Mouse (Mus musculus) hindbrain, embryonic 13.5 days (tissue): ENCODE results near the gene Scn10a. TPM values are rescaled to one million over a fixed set of nuclear protein-coding genes. Genes with fewer than 3 reads are reported as not detected.

ENCODE experiments used
- ATAC-seq: fragments of 200-750 bp; cut with Nextera tagmentation; 2 replicates; pipeline ENCODE4 v1.8.0; 2017; ENCODE audit warnings: moderate TSS enrichment; ENCODE audit not compliant: low FRiP score
- H3K27ac ChIP-seq: fragments of 300-500 bp; sonication (generic); 2 replicates; pipeline ENCODE4 v1.5.1; 2015; ENCODE audit warnings: inconsistent platforms, mild to moderate bottlenecking, moderate library complexity
- H3K27me3 ChIP-seq: fragments of 300-500 bp; sonication (generic); 2 replicates; pipeline ENCODE4 v1.6.1; 2015; ENCODE audit warnings: mild to moderate bottlenecking, inconsistent platforms
- H3K36me3 ChIP-seq: fragments of 300-500 bp; sonication (generic); 2 replicates; pipeline ENCODE4 v1.6.1; 2015; ENCODE audit warnings: mild to moderate bottlenecking, inconsistent platforms
- H3K4me1 ChIP-seq: fragments of 300-500 bp; sonication (generic); replicated peaks from 2 replicates; pipeline ENCODE4 v1.6.1; 2015; ENCODE audit warnings: inconsistent platforms
- H3K4me2 ChIP-seq: fragments of 300-500 bp; sonication (generic); 2 replicates; pipeline ENCODE4 v1.6.1; 2015; ENCODE audit warnings: inconsistent platforms, mild to moderate bottlenecking, moderate library complexity
- H3K4me3 ChIP-seq: fragments of 300-500 bp; sonication (generic); 2 replicates; pipeline ENCODE4 v1.5.1; 2015; ENCODE audit warnings: mild to moderate bottlenecking, inconsistent platforms
- H3K9ac ChIP-seq: fragments of 300-500 bp; sonication (generic); 2 replicates; pipeline ENCODE4 v1.6.1; 2015; ENCODE audit warnings: mild to moderate bottlenecking, inconsistent platforms
- H3K9me3 ChIP-seq: fragments of 300-500 bp; sonication (generic); 2 replicates; pipeline ENCODE4 v1.6.1; 2016; ENCODE audit warnings: inconsistent platforms
- WGBS: fragments of 180-500 bp; shearing (Covaris S2); methylation state at CpG from one replicate; pipeline ENCODE4 v1.1.7; 2015; 5-methylcytosine and 5-hydroxymethylcytosine counted together
- polyA plus RNA-seq: library from polyadenylated mRNA; unstranded; fragments of >200 nt; fragmentation: Nextera tagmentation; extraction: Ambion mirVana; gene quantifications from 2 replicates; pipeline ENCODE4 v1.2.1, GENCODE M21; 2015

The Scn10a gene
- polyA plus RNA-seq, 1 experiment from 2014 or later: 2.2 TPM

GRCm38 (mm10) chr9:119706700-119707099 lies 12.4 kb downstream of the Scn10a start:
- WGBS: 17% methylated on average over 6 of the region's 6 CpGs
- H3K4me2 ChIP-seq: no peak overlapping the region
- no peaks in the 10 kb centered on the region for H3K36me3 ChIP-seq
- no peak overlapping the region for H3K4me3 ChIP-seq
- H3K9me3 ChIP-seq: no peaks in the 10 kb centered on the region
- peaks cover 12% of the 10 kb centered on the region; the same call in 1 of the 2 replicates for H3K27me3 ChIP-seq
- H3K27ac ChIP-seq: no peak overlapping the region
- H3K9ac ChIP-seq: no peak overlapping the region
- ATAC-seq: no peak
- H3K4me1 ChIP-seq: no peaks in the 10 kb centered on the region

- 71% methylated on average over 7 of the region's 7 CpGs for WGBS
- Histone ChIP-seq H3K4me1 (0 out of 2 replicates have a peak, but pooled peaks cover 5% of the 10 kb centered on the region), H3K4me3 (no peak overlapping the region)
Observed at GRCm38 (mm10) chr9:119691505-119691904, 27.6 kb downstream of the Scn10a start.

GRCm38 (mm10) chr9:119691001-119691400 lies 28.1 kb downstream of the Scn10a start:
- Histone ChIP-seq H3K27ac (no peak overlapping the region), H3K36me3 (no peaks in the 10 kb centered on the region), H3K4me2 (no peak overlapping the region), H3K27me3 (no peaks in the 10 kb centered on the region), H3K9me3 (no peaks in the 10 kb centered on the region), H3K4me1 (0 out of 2 replicates have a peak, but pooled peaks cover 5% of the 10 kb centered on the region), H3K4me3 (no peak overlapping the region), H3K9ac (no peak overlapping the region)
- WGBS: 84% methylated on average over 8 of the region's 8 CpGs
- ATAC-seq: no peak

More at GRCm38 (mm10) chr9:119691505-119691904, 27.6 kb downstream of the Scn10a start:
- no peaks in the 10 kb centered on the region for H3K36me3 ChIP-seq
- H3K27me3 ChIP-seq: no peaks in the 10 kb centered on the region
- no peak overlapping the region for H3K27ac ChIP-seq
- no peak overlapping the region for H3K9ac ChIP-seq
- H3K9me3 ChIP-seq: no peaks in the 10 kb centered on the region
- no peak for ATAC-seq
- no peak overlapping the region for H3K4me2 ChIP-seq

- ATAC-seq: no peak
- no peaks in the 10 kb centered on the region for H3K36me3 ChIP-seq
- WGBS: 83% methylated on average over 8 of the region's 8 CpGs
- no peak overlapping the region for H3K4me3 ChIP-seq
- H3K9ac ChIP-seq: no peak overlapping the region
- no peaks in the 10 kb centered on the region for H3K9me3 ChIP-seq
- no peak overlapping the region for H3K27ac ChIP-seq
- H3K4me2 ChIP-seq: no peak overlapping the region
- no peaks in the 10 kb centered on the region for H3K27me3 ChIP-seq
- 0 out of 2 replicates have a peak, but pooled peaks cover 5% of the 10 kb centered on the region for H3K4me1 ChIP-seq
Observed at GRCm38 (mm10) chr9:119687893-119688292, 31.2 kb downstream of the Scn10a start.

GRCm38 (mm10) chr9:119686187-119686586 lies 32.9 kb downstream of the Scn10a start:
- no peak for ATAC-seq
- Histone ChIP-seq H3K27me3 (no peaks in the 10 kb centered on the region), H3K27ac (no peak overlapping the region), H3K4me2 (no peak overlapping the region), H3K36me3 (no peaks in the 10 kb centered on the region), H3K9me3 (no peaks in the 10 kb centered on the region), H3K4me3 (no peak overlapping the region), H3K9ac (no peak overlapping the region), H3K4me1 (0 out of 2 replicates have a peak, but pooled peaks cover 5% of the 10 kb centered on the region)
- over 99% methylated on average over 8 of the region's 8 CpGs for WGBS

- Histone ChIP-seq H3K27ac (no peak overlapping the region), H3K36me3 (no peaks in the 10 kb centered on the region), H3K4me3 (no peak overlapping the region), H3K27me3 (no peaks in the 10 kb centered on the region), H3K9me3 (no peaks in the 10 kb centered on the region), H3K4me1 (no peaks in the 10 kb centered on the region), H3K9ac (no peak overlapping the region), H3K4me2 (no peak overlapping the region)
- no peak for ATAC-seq
- WGBS: 85% methylated on average over 3 of the region's 3 CpGs
Observed at GRCm38 (mm10) chr9:119680896-119681295, 38.2 kb downstream of the Scn10a start.

GRCm38 (mm10) chr9:119664109-119664508 lies 55.0 kb downstream of the Scn10a start:
- H3K27ac ChIP-seq: no peak overlapping the region
- no peaks in the 10 kb centered on the region for H3K4me1 ChIP-seq
- ATAC-seq: no peak
- H3K4me2 ChIP-seq: no peak overlapping the region
- H3K9ac ChIP-seq: no peak overlapping the region
- no peak overlapping the region for H3K4me3 ChIP-seq
- H3K9me3 ChIP-seq: no peaks in the 10 kb centered on the region
- H3K36me3 ChIP-seq: no peaks in the 10 kb centered on the region
- 89% methylated on average over 1 of the region's 1 CpGs for WGBS
- no peaks in the 10 kb centered on the region for H3K27me3 ChIP-seq

- no peak for ATAC-seq
- no peaks in the 10 kb centered on the region for H3K9me3 ChIP-seq
- no peaks in the 10 kb centered on the region for H3K36me3 ChIP-seq
- H3K27ac ChIP-seq: no peak overlapping the region
- no peaks in the 10 kb centered on the region for H3K27me3 ChIP-seq
- 74% methylated on average over 6 of the region's 6 CpGs for whole genome bisulfite sequencing
- no peak overlapping the region for H3K4me2 ChIP-seq
- H3K4me1 ChIP-seq: peaks cover 5% of the 10 kb centered on the region; the same call in 1 of the 2 replicates
- H3K4me3 ChIP-seq: no peak overlapping the region
- H3K9ac ChIP-seq: no peak overlapping the region
Observed at GRCm38 (mm10) chr9:119656111-119656510, 63.0 kb downstream of the Scn10a start.

- H3K9me3 ChIP-seq: no peaks in the 10 kb centered on the region
- no peak overlapping the region for H3K9ac ChIP-seq
- H3K4me1 ChIP-seq: peaks cover 5% of the 10 kb centered on the region; the same call in 1 of the 2 replicates
- no peak overlapping the region for H3K4me3 ChIP-seq
- H3K4me2 ChIP-seq: no peak overlapping the region
- H3K27ac ChIP-seq: no peak overlapping the region
- no peaks in the 10 kb centered on the region for H3K36me3 ChIP-seq
- ATAC-seq: no peak
- H3K27me3 ChIP-seq: 0 out of 2 replicates have a peak, but pooled peaks cover 3% of the 10 kb centered on the region
- 73% methylated on average over 5 of the region's 5 CpGs for WGBS
Observed at GRCm38 (mm10) chr9:119653758-119654157, 65.4 kb downstream of the Scn10a start.

GRCm38 (mm10) chr9:119646942-119647547 lies 72.1 kb downstream of the Scn10a start:
- WGBS: 60% methylated on average over 8 of the region's 8 CpGs
- H3K27me3 ChIP-seq: 0 out of 2 replicates have a peak, but pooled peaks cover 7% of the 10 kb centered on the region
- no peak overlapping the region for H3K27ac ChIP-seq
- no peak overlapping the region for H3K4me2 ChIP-seq
- H3K4me3 ChIP-seq: no peak overlapping the region
- no peak overlapping the region for H3K9ac ChIP-seq
- no peaks in the 10 kb centered on the region for H3K9me3 ChIP-seq
- H3K36me3 ChIP-seq: no peaks in the 10 kb centered on the region
- H3K4me1 ChIP-seq: no peaks in the 10 kb centered on the region
- no peak for ATAC-seq

- WGBS: 92% methylated on average over 6 of the region's 6 CpGs
- no peak overlapping the region for H3K27ac ChIP-seq
- no peaks in the 10 kb centered on the region for H3K9me3 ChIP-seq
- H3K27me3 ChIP-seq: 0 out of 2 replicates have a peak, but pooled peaks cover 4% of the 10 kb centered on the region
- H3K4me2 ChIP-seq: no peak overlapping the region
- no peaks in the 10 kb centered on the region for H3K36me3 ChIP-seq
- H3K9ac ChIP-seq: no peak overlapping the region
- ATAC-seq: no peak
- H3K4me1 ChIP-seq: no peaks in the 10 kb centered on the region
- no peak overlapping the region for H3K4me3 ChIP-seq
Observed at GRCm38 (mm10) chr9:119641985-119642384, 77.1 kb downstream of the Scn10a start.

GRCm38 (mm10) chr9:119634216-119634843 lies 84.8 kb downstream of the Scn10a start:
- Histone ChIP-seq H3K27ac (no peak overlapping the region; the same call in 1 of the 2 replicates), H3K4me3 (no peak overlapping the region), H3K4me2 (no peak overlapping the region), H3K9me3 (no peaks in the 10 kb centered on the region), H3K9ac (no peak overlapping the region), H3K4me1 (peaks cover 29% of the 10 kb centered on the region), H3K27me3 (peaks cover 17% of the 10 kb centered on the region), H3K36me3 (no peaks in the 10 kb centered on the region)
- ATAC-seq: no peak
- WGBS: 62% methylated on average over 11 of the region's 11 CpGs

- Histone ChIP-seq H3K4me3 (no peak overlapping the region), H3K36me3 (no peaks in the 10 kb centered on the region), H3K27me3 (peaks cover 21% of the 10 kb centered on the region), H3K4me2 (no peak overlapping the region), H3K4me1 (peaks cover 34% of the 10 kb centered on the region), H3K9me3 (no peaks in the 10 kb centered on the region), H3K9ac (no peak overlapping the region), H3K27ac (no peak overlapping the region)
- 83% methylated on average over 5 of the region's 5 CpGs for WGBS
- no peak for ATAC-seq
Observed at GRCm38 (mm10) chr9:119633475-119633874, 85.6 kb downstream of the Scn10a start.
